8 mouse cellular contexts compared by ENCODE assay signal in genomic region chr8:123041774-123042105, GRCm38 (mm10). TPM values are rescaled to one million over a fixed set of nuclear protein-coding genes. Genes with fewer than 3 reads are reported as not detected.
A peak's percentile ranks its signal among the peaks of the same experiment; 100 is the strongest.
DNase-seq lines count a peak whose midpoint lies in the region; ATAC-seq and TF ChIP-seq lines count a peak whose summit lies in the region.

No protein-coding gene starts in this region.

- 0 out of 2 replicates have a peak, but pooled peaks have one; percentile 0 for ATAC-seq in heart, embryonic 13.5 days (ENCODE audit: extremely low read depth, insufficient number of reproducible peaks, low FRiP score, low TSS enrichment)
- no peak for ATAC-seq in G1E (ENCODE audit: extremely low read depth, insufficient number of reproducible peaks, low FRiP score, poor library complexity, severe bottlenecking)
- ATAC-seq in heart, postnatal 0 days (ENCODE audit: insufficient read depth, low read depth) = peak; percentile 2
- no peak for ATAC-seq in midbrain, embryonic 11.5 days (ENCODE audit: low FRiP score)

- peak overlapping the region; percentile 100 for H3K9ac ChIP-seq in heart, embryonic 13.5 days
- H3K9ac ChIP-seq in heart, postnatal 0 days (replicated peaks; ENCODE audit: low read depth, low read length) = peak overlapping the region; percentile 100
- H3K9ac ChIP-seq in midbrain, embryonic 11.5 days (ENCODE audit: low read length) = peak overlapping the region; percentile 99

- under 1% methylated on average over 58 of the region's 60 CpGs for WGBS in heart, embryonic 13.5 days
- WGBS in heart, postnatal 0 days = under 1% methylated on average over 30 of the region's 60 CpGs
- 1% methylated on average over 48 of the region's 60 CpGs for WGBS in midbrain, embryonic 11.5 days

- no peaks in the 10 kb centered on the region for H3K9me3 ChIP-seq in heart, embryonic 13.5 days
- peaks cover 5% of the 10 kb centered on the region; the same call in 1 of the 2 replicates for H3K9me3 ChIP-seq in G1E (replicated peaks)
- H3K9me3 ChIP-seq in heart, postnatal 0 days (replicated peaks; ENCODE audit: control insufficient read depth, low read length) = no peaks in the 10 kb centered on the region
- no peaks in the 10 kb centered on the region for H3K9me3 ChIP-seq in midbrain, embryonic 11.5 days (ENCODE audit: control insufficient read depth, low read length)

- TF ChIP-seq EP300 in heart, postnatal 0 days (IDR thresholded peaks at IDR 0.05; ENCODE audit: low read depth) = no peak

- H3K4me1 ChIP-seq in heart, embryonic 13.5 days = peaks cover 55% of the 10 kb centered on the region
- peaks cover 44% of the 10 kb centered on the region for H3K4me1 ChIP-seq in G1E (ENCODE audit: insufficient read depth, low read depth, low read length)
- peaks cover 36% of the 10 kb centered on the region for H3K4me1 ChIP-seq in heart, postnatal 0 days (ENCODE audit: control insufficient read depth, insufficient read depth)
- H3K4me1 ChIP-seq in midbrain, embryonic 11.5 days (ENCODE audit: control insufficient read depth, insufficient read depth, low read length) = peaks cover 35% of the 10 kb centered on the region

- peak overlapping the region; percentile 100 for H3K4me3 ChIP-seq in heart, embryonic 13.5 days
- peak overlapping the region; percentile 87 for H3K4me3 ChIP-seq in G1E (ENCODE audit: low read depth, low read length)
- peak overlapping the region; percentile 80 for H3K4me3 ChIP-seq in heart, postnatal 0 days (ENCODE audit: low read depth, low read length)
- H3K4me3 ChIP-seq in midbrain, embryonic 11.5 days (ENCODE audit: low read depth, low read length) = peak overlapping the region; percentile 100

- peak overlapping the region; percentile 87 for H3K4me2 ChIP-seq in heart, embryonic 13.5 days
- peak overlapping the region; percentile 79 for H3K4me2 ChIP-seq in heart, postnatal 0 days (ENCODE audit: low read depth, low read length)
- peak overlapping the region; percentile 80 for H3K4me2 ChIP-seq in midbrain, embryonic 11.5 days

- no peak for TF ChIP-seq CTCF in G1E (IDR thresholded peaks at IDR 0.05; ENCODE audit: low read depth, low read length)
- no peak for TF ChIP-seq CTCF in heart, postnatal 0 days (IDR thresholded peaks at IDR 0.05; ENCODE audit: low read depth)

- H3K27me3 ChIP-seq in heart, embryonic 13.5 days (replicated peaks) = no peaks in the 10 kb centered on the region
- no peaks in the 10 kb centered on the region for H3K27me3 ChIP-seq in G1E (ENCODE audit: insufficient read depth, low read length)
- H3K27me3 ChIP-seq in heart, postnatal 0 days (ENCODE audit: control insufficient read depth, insufficient read depth, low read length) = no peaks in the 10 kb centered on the region
- H3K27me3 ChIP-seq in midbrain, embryonic 11.5 days (ENCODE audit: control insufficient read depth, insufficient read depth, low read length) = no peaks in the 10 kb centered on the region

- 0 out of 2 replicates have a peak, but pooled peaks cover 8% of the 10 kb centered on the region for H3K36me3 ChIP-seq in heart, embryonic 13.5 days
- peaks cover 29% of the 10 kb centered on the region for H3K36me3 ChIP-seq in G1E (replicated peaks)
- no peaks in the 10 kb centered on the region for H3K36me3 ChIP-seq in heart, postnatal 0 days (replicated peaks; ENCODE audit: control insufficient read depth, insufficient read depth, low read length)
- H3K36me3 ChIP-seq in midbrain, embryonic 11.5 days (ENCODE audit: control insufficient read depth, insufficient read depth, low read length) = no peaks in the 10 kb centered on the region

- no peak for DNase-seq in heart, postnatal 4 days
- DNase-seq in G1E (ENCODE audit: low spot score) = no peak
- no peak for DNase-seq in heart, postnatal 0 days (ENCODE audit: low spot score)
- DNase-seq in midbrain, embryonic 11.5 days (ENCODE audit: low spot score, missing footprints) = no peak
- DNase-seq in embryo, embryonic 10.5 days (ENCODE audit: low spot score) = no peak
- DNase-seq in right cerebral cortex, adult 2 months (ENCODE audit: low spot score in 2 of 2) = no peak
- DNase-seq in spleen, postnatal 36 days (ENCODE audit: low spot score in 2 of 2) = no peak

- peak overlapping the region; percentile 93 for H3K27ac ChIP-seq in heart, embryonic 13.5 days (replicated peaks)
- peak overlapping the region; percentile 93 for H3K27ac ChIP-seq in heart, postnatal 0 days (ENCODE audit: low read depth)
- H3K27ac ChIP-seq in midbrain, embryonic 11.5 days (ENCODE audit: low read depth, low read length) = peak overlapping the region; percentile 93

RNA-seq across cellular contexts. Expression of gene Ankrd11, which starts 0.3 kb away (rescaled TPM):
- polyA plus RNA-seq in heart, embryonic 13.5 days (2015; fragmentation: Nextera tagmentation; extraction: Ambion mirVana) = 18.8 and 20.3 TPM in 2 replicates
- 10 to 100 TPM; 85.2 to 86.3 TPM for total RNA-seq in heart, postnatal 4 days (2021)
- 115 and 128 TPM in 2 replicates for total RNA-seq in G1E (2014; fragmentation: Nextera tagmentation)
- total RNA-seq in G1E (2017) = 51.5 and 57.3 TPM in 2 replicates
- 90.7 and 96.3 TPM in 2 replicates for polyA plus RNA-seq in G1E (2012)
- 51.2 and 65.8 TPM in 2 replicates for total RNA-seq in heart, postnatal 0 days (2014; rRNA removed; ENCODE audit: low replicate concordance)
- polyA plus RNA-seq in heart, postnatal 0 days (2015; fragmentation: Nextera tagmentation; extraction: Ambion mirVana) = 21.6 and 24.3 TPM in 2 replicates
- 61.9 and 72.0 TPM in 2 replicates for polyA plus RNA-seq in midbrain, embryonic 11.5 days (2014; fragmentation: Nextera tagmentation; extraction: Ambion mirVana)

RNA-seq across cellular contexts. Expression of gene Spg7, which starts 21.0 kb away (rescaled TPM):
- polyA plus RNA-seq in heart, embryonic 13.5 days (2015; fragmentation: Nextera tagmentation; extraction: Ambion mirVana) = 62.2 and 62.7 TPM in 2 replicates
- 10 to 100 TPM; 68.5 to 76.5 TPM for total RNA-seq in heart, postnatal 4 days (2021)
- 11.7 and 14.2 TPM in 2 replicates for total RNA-seq in G1E (2014; fragmentation: Nextera tagmentation)
- 36.7 and 40.2 TPM in 2 replicates for total RNA-seq in G1E (2017)
- polyA plus RNA-seq in G1E (2012) = 20.9 and 22.6 TPM in 2 replicates
- 72.8 and 83.1 TPM in 2 replicates for total RNA-seq in heart, postnatal 0 days (2014; rRNA removed; ENCODE audit: low replicate concordance)
- polyA plus RNA-seq in heart, postnatal 0 days (2015; fragmentation: Nextera tagmentation; extraction: Ambion mirVana) = 63.3 and 65.1 TPM in 2 replicates
- polyA plus RNA-seq in midbrain, embryonic 11.5 days (2014; fragmentation: Nextera tagmentation; extraction: Ambion mirVana) = 35.9 TPM in 2 replicates

Comparison
In these comparisons a context has a peak if more than half of its experiments do, and no peak if none do; other contexts are left out.
1. ATAC-seq: peak in heart, embryonic 13.5 days (single experiment) and heart, postnatal 0 days (single experiment); none in G1E (single experiment) and midbrain, embryonic 11.5 days (single experiment).
2. Peak in every context shown above with its lines, with median percentiles within 50 percentile points of each other: H3K27ac ChIP-seq, H3K4me2 ChIP-seq, H3K4me3 ChIP-seq and H3K9ac ChIP-seq.